Mouse (Mus musculus): Measurements from ENCODE around the gene Tmco5. TPM values are rescaled to one million over a fixed set of nuclear protein-coding genes. Genes with fewer than 3 reads are reported as not detected.

Gene Tmco5
- polyA plus RNA-seq (2015; fragmentation: Nextera tagmentation; extraction: Ambion mirVana) = not detected in 2 replicates

DNA sequence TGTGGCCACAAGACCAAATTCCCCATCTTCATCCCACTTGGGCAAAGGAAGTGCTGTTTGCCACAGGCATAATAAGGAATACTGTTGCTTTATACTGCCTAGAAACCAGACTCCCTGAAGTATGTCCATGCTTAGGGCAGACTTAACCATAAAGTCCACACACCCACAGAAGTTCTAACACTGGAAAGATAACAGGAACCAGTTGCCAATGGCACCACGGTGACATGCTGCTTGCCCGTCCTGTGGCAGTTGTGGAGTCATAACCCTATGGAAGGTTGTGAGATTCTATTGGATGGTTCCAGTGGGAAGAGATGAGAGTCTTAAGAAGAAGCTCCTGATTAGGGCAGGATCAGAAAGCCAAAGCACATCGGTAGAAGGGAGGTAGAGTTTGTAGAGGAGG, at the start of gene Tmco5:
Gene Tmco5, plus strand, starts transcription at position 301 of the 400 bp plus-strand sequence.
- Histone ChIP-seq H3K27me3 (replicated peaks; ENCODE audit: control insufficient read depth, insufficient read depth, low read length) (no peaks in the 10 kb centered on the region), H3K4me2 (ENCODE audit: low read length) (no peak within 1 kb of the TSS), H3K4me3 (ENCODE audit: low read length) (no peak within 1 kb of the TSS), H3K27ac (ENCODE audit: low read depth, low read length) (no peak within 1 kb of the TSS), H3K36me3 (ENCODE audit: control insufficient read depth, insufficient read depth, low read length) (no peaks in the 10 kb centered on the region), H3K9me3 (ENCODE audit: control insufficient read depth, low read length) (no peaks in the 10 kb centered on the region), H3K9ac (ENCODE audit: low read depth, low read length) (no peak within 1 kb of the TSS), H3K4me1 (ENCODE audit: control insufficient read depth, insufficient read depth, low read depth, low read length) (peaks cover 6% of the 10 kb centered on the region; the same call in 1 of the 2 replicates)
- WGBS = 93% methylated on average over 3 of the region's 3 CpGs
- ATAC-seq = no peak

GRCm38 (mm10) chr2:116831863-116832262, 46.6 kb upstream of the Tmco5 start:
- no peaks in the 10 kb centered on the region for H3K9me3 ChIP-seq (ENCODE audit: control insufficient read depth, low read length)
- H3K27me3 ChIP-seq (replicated peaks; ENCODE audit: control insufficient read depth, insufficient read depth, low read length) = no peaks in the 10 kb centered on the region
- H3K4me1 ChIP-seq (ENCODE audit: control insufficient read depth, insufficient read depth, low read depth, low read length) = no peaks in the 10 kb centered on the region
- ATAC-seq = no peak
- no peak overlapping the region for H3K4me3 ChIP-seq (ENCODE audit: low read length)
- H3K27ac ChIP-seq (ENCODE audit: low read depth, low read length) = no peak overlapping the region
- H3K4me2 ChIP-seq (ENCODE audit: low read length) = no peak overlapping the region
- no peak overlapping the region for H3K9ac ChIP-seq (ENCODE audit: low read depth, low read length)
- 77% methylated on average over 11 of the region's 11 CpGs for WGBS
- no peaks in the 10 kb centered on the region for H3K36me3 ChIP-seq (ENCODE audit: control insufficient read depth, insufficient read depth, low read length)

DNA sequence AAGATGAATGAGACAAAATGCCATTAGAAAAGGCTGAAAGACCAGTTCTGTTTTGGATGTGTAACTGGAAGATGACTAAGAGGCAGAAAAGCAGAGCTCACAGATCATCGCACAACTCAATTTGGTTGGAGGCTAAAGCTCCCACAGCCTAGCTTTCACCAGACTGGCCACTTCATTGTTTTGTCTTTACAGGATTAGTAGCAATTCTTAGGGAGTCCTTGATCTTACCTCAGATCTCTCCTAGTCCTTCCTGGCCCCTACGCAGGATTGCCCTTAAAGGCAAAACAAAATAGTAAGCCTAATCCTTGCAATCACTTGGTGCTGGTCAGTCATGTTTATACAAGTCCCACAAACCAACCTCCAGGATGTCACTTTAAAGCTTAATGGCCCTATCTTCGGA, 40.7 kb upstream of the Tmco5 start:
- Histone ChIP-seq H3K36me3 (ENCODE audit: control insufficient read depth, insufficient read depth, low read length) (no peaks in the 10 kb centered on the region), H3K27me3 (replicated peaks; ENCODE audit: control insufficient read depth, insufficient read depth, low read length) (no peaks in the 10 kb centered on the region), H3K9ac (ENCODE audit: low read depth, low read length) (no peak overlapping the region), H3K9me3 (ENCODE audit: control insufficient read depth, low read length) (0 out of 2 replicates have a peak, but pooled peaks cover 2% of the 10 kb centered on the region), H3K4me1 (ENCODE audit: control insufficient read depth, insufficient read depth, low read depth, low read length) (peaks cover 3% of the 10 kb centered on the region), H3K4me3 (ENCODE audit: low read length) (no peak overlapping the region), H3K4me2 (ENCODE audit: low read length) (no peak overlapping the region), H3K27ac (ENCODE audit: low read depth, low read length) (no peak overlapping the region)
- 65% methylated on average over 3 of the region's 3 CpGs for WGBS
- no peak for ATAC-seq

GRCm38 (mm10) chr2:116838538-116839197, 39.8 kb upstream of the Tmco5 start:
- H3K36me3 ChIP-seq (ENCODE audit: control insufficient read depth, insufficient read depth, low read length) = no peaks in the 10 kb centered on the region
- ATAC-seq = peak; percentile 87
- 0 out of 2 replicates have a peak, but pooled peaks cover 2% of the 10 kb centered on the region for H3K9me3 ChIP-seq (ENCODE audit: control insufficient read depth, low read length)
- H3K9ac ChIP-seq (ENCODE audit: low read depth, low read length) = peak overlapping the region; percentile 22; the same call in 1 of the 2 replicates
- no peak overlapping the region for H3K27ac ChIP-seq (ENCODE audit: low read depth, low read length)
- H3K4me1 ChIP-seq (ENCODE audit: control insufficient read depth, insufficient read depth, low read depth, low read length) = peaks cover 3% of the 10 kb centered on the region
- WGBS = 41% methylated on average over 8 of the region's 8 CpGs
- no peak overlapping the region for H3K4me3 ChIP-seq (ENCODE audit: low read length)
- no peaks in the 10 kb centered on the region for H3K27me3 ChIP-seq (replicated peaks; ENCODE audit: control insufficient read depth, insufficient read depth, low read length)
- peak overlapping the region; percentile 39 for H3K4me2 ChIP-seq (ENCODE audit: low read length)

DNA sequence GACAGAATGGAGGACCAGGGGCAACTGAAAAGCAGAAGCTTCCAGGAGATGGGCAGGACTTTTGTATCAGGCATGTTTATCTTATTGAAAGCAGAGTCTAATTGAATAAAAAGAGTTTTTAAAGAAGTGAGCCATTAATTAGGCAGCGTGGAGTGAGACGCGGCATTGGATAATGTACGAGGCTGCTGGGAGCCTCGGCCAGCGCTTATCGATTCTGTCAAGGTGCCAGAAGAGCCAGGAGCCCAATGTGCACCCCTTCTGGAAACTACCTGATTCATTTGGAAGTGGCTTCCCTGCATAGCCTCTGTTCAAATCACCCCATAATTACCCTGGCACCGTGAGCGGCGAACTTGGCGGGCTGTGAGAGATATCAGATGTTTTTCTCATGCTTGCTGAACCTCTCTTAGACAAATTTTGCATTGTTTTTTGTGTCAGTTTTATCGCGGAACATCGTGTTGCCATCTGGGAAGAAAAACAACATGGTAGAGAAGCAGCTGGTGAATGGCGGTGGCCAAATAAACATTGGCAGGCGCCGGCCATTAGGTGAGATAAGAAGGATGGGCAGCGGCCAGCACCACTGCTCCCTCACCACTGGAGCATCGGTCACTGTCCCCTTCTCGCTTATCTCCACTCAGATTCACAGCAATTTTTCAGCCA, 28.4 kb upstream of the Tmco5 start:
- H3K4me1 ChIP-seq (ENCODE audit: control insufficient read depth, insufficient read depth, low read depth, low read length) = peaks cover 4% of the 10 kb centered on the region
- no peak overlapping the region for H3K4me2 ChIP-seq (ENCODE audit: low read length)
- H3K36me3 ChIP-seq (ENCODE audit: control insufficient read depth, insufficient read depth, low read length) = no peaks in the 10 kb centered on the region
- ATAC-seq = peak; percentile 65
- H3K27ac ChIP-seq (ENCODE audit: low read depth, low read length) = no peak overlapping the region
- no peak overlapping the region for H3K9ac ChIP-seq (ENCODE audit: low read depth, low read length)
- H3K4me3 ChIP-seq (ENCODE audit: low read length) = no peak overlapping the region
- H3K9me3 ChIP-seq (ENCODE audit: control insufficient read depth, low read length) = no peaks in the 10 kb centered on the region
- 78% methylated on average over 20 of the region's 20 CpGs for WGBS
- no peaks in the 10 kb centered on the region for H3K27me3 ChIP-seq (replicated peaks; ENCODE audit: control insufficient read depth, insufficient read depth, low read length)

DNA sequence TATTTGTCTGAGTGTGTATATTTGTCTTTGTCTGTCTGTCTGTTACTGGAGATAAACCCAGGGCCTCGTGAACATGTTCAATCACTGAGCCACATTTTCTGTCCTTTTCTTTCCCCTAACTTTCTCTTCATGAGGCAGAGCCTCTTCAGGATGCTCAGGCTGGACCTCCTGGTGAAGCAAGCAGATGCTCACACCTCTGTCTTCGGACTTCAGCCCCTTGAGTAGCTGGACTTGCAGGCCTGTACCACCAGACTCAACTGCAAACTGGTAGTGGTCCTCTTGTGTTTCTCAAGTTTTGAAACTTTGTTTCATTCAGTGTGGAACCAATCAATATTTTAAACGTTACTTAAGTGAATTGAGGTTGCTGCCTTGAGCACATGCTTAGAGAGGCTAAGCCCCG, 27.1 kb upstream of the Tmco5 start:
- Histone ChIP-seq H3K27me3 (replicated peaks; ENCODE audit: control insufficient read depth, insufficient read depth, low read length) (no peaks in the 10 kb centered on the region), H3K36me3 (ENCODE audit: control insufficient read depth, insufficient read depth, low read length) (no peaks in the 10 kb centered on the region), H3K9ac (ENCODE audit: low read depth, low read length) (no peak overlapping the region), H3K27ac (ENCODE audit: low read depth, low read length) (no peak overlapping the region), H3K4me1 (ENCODE audit: control insufficient read depth, insufficient read depth, low read depth, low read length) (peaks cover 4% of the 10 kb centered on the region), H3K9me3 (ENCODE audit: control insufficient read depth, low read length) (no peaks in the 10 kb centered on the region), H3K4me3 (ENCODE audit: low read length) (no peak overlapping the region), H3K4me2 (ENCODE audit: low read length) (no peak overlapping the region)
- no peak for ATAC-seq
- 84% methylated on average over 4 of the region's 4 CpGs for whole genome bisulfite sequencing

DNA sequence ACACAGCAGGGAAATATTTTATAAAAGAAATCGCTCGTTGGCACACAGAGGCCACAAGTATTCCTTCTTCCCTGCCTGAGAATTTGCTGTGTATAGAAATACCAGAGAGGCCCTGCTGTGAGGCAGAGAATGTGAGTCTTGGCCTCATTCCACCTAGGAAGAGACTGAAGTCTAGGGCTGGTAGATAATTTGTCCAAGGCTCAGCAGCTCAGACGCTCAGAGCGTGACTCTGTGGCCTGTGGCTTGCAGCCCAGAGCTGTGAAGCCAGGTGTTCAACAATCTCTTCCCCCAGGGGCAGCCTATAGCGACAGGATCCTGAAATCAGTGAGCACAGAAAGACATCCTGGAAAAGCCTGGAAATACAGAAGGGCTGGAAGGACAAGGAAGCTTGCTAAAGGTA, 26.2 kb upstream of the Tmco5 start:
- Histone ChIP-seq H3K36me3 (ENCODE audit: control insufficient read depth, insufficient read depth, low read length) (no peaks in the 10 kb centered on the region), H3K4me2 (ENCODE audit: low read length) (no peak overlapping the region), H3K9me3 (ENCODE audit: control insufficient read depth, low read length) (no peaks in the 10 kb centered on the region), H3K4me3 (ENCODE audit: low read length) (no peak overlapping the region), H3K4me1 (ENCODE audit: control insufficient read depth, insufficient read depth, low read depth, low read length) (peaks cover 4% of the 10 kb centered on the region), H3K27ac (ENCODE audit: low read depth, low read length) (no peak overlapping the region), H3K27me3 (replicated peaks; ENCODE audit: control insufficient read depth, insufficient read depth, low read length) (no peaks in the 10 kb centered on the region), H3K9ac (ENCODE audit: low read depth, low read length) (no peak overlapping the region)
- peak; percentile 76 for ATAC-seq
- WGBS = 25% methylated on average over 5 of the region's 5 CpGs

DNA sequence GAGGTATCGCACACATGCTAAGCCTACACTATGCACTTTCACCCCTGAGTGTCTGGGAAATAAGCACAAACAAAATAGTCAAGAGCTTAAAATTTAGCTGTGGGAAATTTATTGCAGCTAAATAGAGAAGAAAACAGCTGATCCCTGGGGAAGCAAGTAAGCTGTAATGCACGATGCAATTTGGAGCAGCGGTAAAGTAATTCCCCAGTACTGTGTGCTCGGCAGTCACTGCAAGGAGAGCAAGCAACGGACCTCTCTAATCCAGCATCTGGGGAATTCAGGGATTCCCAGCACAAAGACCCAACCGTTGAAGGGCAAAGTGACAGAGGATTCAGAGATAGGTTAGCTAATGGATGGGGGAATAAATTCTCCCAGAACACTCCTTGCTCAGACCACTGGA, 19.8 kb upstream of the Tmco5 start:
- no peak for ATAC-seq
- WGBS = 60% methylated on average over 6 of the region's 6 CpGs

GRCm38 (mm10) chr2:116876955-116877615, 1.4 kb upstream of the Tmco5 start:
- ATAC-seq = peak; percentile 58; the same call in 1 of the 2 replicates
- 26% methylated on average over 9 of the region's 9 CpGs for WGBS
- no peak overlapping the region for H3K4me3 ChIP-seq (ENCODE audit: low read length)
- H3K27me3 ChIP-seq (replicated peaks; ENCODE audit: control insufficient read depth, insufficient read depth, low read length) = no peaks in the 10 kb centered on the region
- H3K27ac ChIP-seq (ENCODE audit: low read depth, low read length) = no peak overlapping the region
- peaks cover 6% of the 10 kb centered on the region; the same call in 1 of the 2 replicates for H3K4me1 ChIP-seq (ENCODE audit: control insufficient read depth, insufficient read depth, low read depth, low read length)
- H3K36me3 ChIP-seq (ENCODE audit: control insufficient read depth, insufficient read depth, low read length) = no peaks in the 10 kb centered on the region
- H3K4me2 ChIP-seq (ENCODE audit: low read length) = no peak overlapping the region
- H3K9ac ChIP-seq (ENCODE audit: low read depth, low read length) = no peak overlapping the region
- no peaks in the 10 kb centered on the region for H3K9me3 ChIP-seq (ENCODE audit: control insufficient read depth, low read length)

More for the DNA sequence above, 19.8 kb upstream of the Tmco5 start:
- Histone ChIP-seq H3K9ac (ENCODE audit: low read depth, low read length) (no peak overlapping the region), H3K4me1 (ENCODE audit: control insufficient read depth, insufficient read depth, low read depth, low read length) (no peaks in the 10 kb centered on the region; the same call in 1 of the 2 replicates), H3K4me3 (ENCODE audit: low read length) (no peak overlapping the region), H3K9me3 (ENCODE audit: control insufficient read depth, low read length) (no peaks in the 10 kb centered on the region), H3K27me3 (replicated peaks; ENCODE audit: control insufficient read depth, insufficient read depth, low read length) (0 out of 2 replicates have a peak, but pooled peaks cover 2% of the 10 kb centered on the region), H3K36me3 (ENCODE audit: control insufficient read depth, insufficient read depth, low read length) (no peaks in the 10 kb centered on the region), H3K4me2 (ENCODE audit: low read length) (no peak overlapping the region), H3K27ac (ENCODE audit: low read depth, low read length) (no peak overlapping the region)

All from hindbrain, embryonic 16.5 days (tissue).